Mouse (Mus musculus) heart, embryonic 10.5 days (tissue): ENCODE results near the gene Fam160a1. TPM values are rescaled to one million over a fixed set of nuclear protein-coding genes. Genes with fewer than 3 reads are reported as not detected.

Experiments
- DNase-seq: peaks from one replicate; pipeline ENCODE4 v3.0.0-alpha.2; 2017; ENCODE audit warnings: low spot score
- H3K27ac ChIP-seq: fragments of 300-500 bp; sonication (generic); 2 replicates; pipeline ENCODE4 v1.5.1; 2016; ENCODE audit warnings: mild to moderate bottlenecking
- H3K27me3 ChIP-seq: fragments of 300-500 bp; sonication (generic); 2 replicates; pipeline ENCODE4 v1.6.1; 2016; ENCODE audit warnings: mild to moderate bottlenecking; ENCODE audit not compliant: poor library complexity, insufficient read depth, severe bottlenecking
- H3K36me3 ChIP-seq: fragments of 300-500 bp; sonication (generic); 2 replicates; pipeline ENCODE4 v1.6.1; 2016; ENCODE audit warnings: mild to moderate bottlenecking, moderate library complexity
- H3K4me1 ChIP-seq: fragments of 300-500 bp; sonication (generic); 2 replicates; pipeline ENCODE4 v1.6.1; 2016; ENCODE audit warnings: mild to moderate bottlenecking
- H3K4me3 ChIP-seq: fragments of 300-500 bp; sonication (generic); 2 replicates; pipeline ENCODE4 v1.5.1; 2016; ENCODE audit warnings: mild to moderate bottlenecking, moderate library complexity
- H3K9me3 ChIP-seq: fragments of 300-500 bp; sonication (generic); 2 replicates; pipeline ENCODE4 v1.6.1; 2016; ENCODE audit warnings: mild to moderate bottlenecking, moderate library complexity
- WGBS: fragments of 180-500 bp; shearing (Covaris S2); methylation state at CpG from one replicate; pipeline ENCODE4 v1.1.7; 2016; 5-methylcytosine and 5-hydroxymethylcytosine counted together
- polyA plus RNA-seq: library from polyadenylated mRNA; unstranded; fragments of >200 nt; fragmentation: Nextera tagmentation; extraction: Ambion mirVana; gene quantifications from 2 replicates; pipeline ENCODE4 v1.2.1, GENCODE M21; 2016

Fam160a1 gene
- polyA plus RNA-seq, 1 experiment from 2014 or later = 1.7 TPM

- no peak for DNase-seq
- Histone ChIP-seq H3K4me3 (no peak overlapping the region), H3K27me3 (no peaks in the 10 kb centered on the region), H3K9me3 (no peaks in the 10 kb centered on the region), H3K4me1 (peaks cover 23% of the 10 kb centered on the region), H3K36me3 (no peaks in the 10 kb centered on the region), H3K27ac (no peak overlapping the region)
- 46% methylated on average over 3 of the region's 3 CpGs for WGBS
These were observed 43.7 kb downstream of the Fam160a1 start for GRCm38 (mm10) chr3:85773425-85773824.

DNA sequence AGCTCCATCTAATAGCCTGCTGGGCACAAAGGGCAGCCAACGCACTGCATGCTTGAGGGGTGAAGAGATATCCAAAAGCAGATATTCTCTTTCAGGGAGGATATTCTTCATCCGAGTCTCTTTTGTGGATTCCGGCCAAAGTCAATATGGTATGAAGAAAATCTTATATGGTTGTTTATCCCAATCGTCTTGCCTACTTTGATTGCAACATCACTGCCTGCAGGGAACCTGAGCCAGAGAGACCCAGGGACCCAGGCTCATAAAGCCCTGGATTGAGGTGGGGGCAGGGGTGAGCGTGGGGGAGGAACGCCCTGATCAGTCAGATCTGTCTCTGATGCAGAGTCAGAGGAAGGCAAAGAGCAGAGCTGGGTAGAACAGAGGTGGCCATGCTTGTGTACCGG is 52.2 kb downstream of the Fam160a1 start:
- H3K9me3 ChIP-seq = no peaks in the 10 kb centered on the region
- no peaks in the 10 kb centered on the region for H3K36me3 ChIP-seq
- no peak overlapping the region for H3K4me3 ChIP-seq
- H3K27ac ChIP-seq = no peak overlapping the region
- 74% methylated on average over 7 of the region's 7 CpGs for WGBS
- no peaks in the 10 kb centered on the region for H3K27me3 ChIP-seq
- no peak for DNase-seq
- no peaks in the 10 kb centered on the region for H3K4me1 ChIP-seq

GRCm38 (mm10) chr3:85764008-85764834 is 52.9 kb downstream of the Fam160a1 start:
- WGBS = 81% methylated on average over 18 of the region's 18 CpGs
- Histone ChIP-seq H3K9me3 (no peaks in the 10 kb centered on the region), H3K4me1 (no peaks in the 10 kb centered on the region), H3K27ac (no peak overlapping the region), H3K4me3 (no peak overlapping the region), H3K36me3 (no peaks in the 10 kb centered on the region), H3K27me3 (no peaks in the 10 kb centered on the region)
- DNase-seq = no peak

DNA sequence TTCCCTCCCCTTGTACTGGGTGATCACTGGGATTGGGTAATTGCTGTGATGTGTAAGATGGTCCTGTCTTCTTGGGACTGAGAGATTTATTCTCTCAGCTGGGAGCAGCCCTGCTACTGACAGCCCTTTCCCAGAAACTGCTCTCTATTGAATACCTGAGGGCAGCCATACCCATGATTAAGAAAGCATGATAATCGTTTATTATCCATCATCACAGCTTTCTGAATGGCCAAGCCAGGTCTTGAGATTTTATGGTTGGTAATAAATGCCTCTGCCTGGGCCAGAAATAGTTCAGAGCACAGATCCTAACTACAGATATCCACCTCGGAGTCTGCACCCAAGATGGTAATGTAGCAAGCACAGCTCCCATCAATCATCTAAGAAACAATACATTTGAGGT is 59.1 kb downstream of the Fam160a1 start:
- 54% methylated on average over 2 of the region's 2 CpGs for WGBS
- H3K4me1 ChIP-seq = no peaks in the 10 kb centered on the region
- H3K27ac ChIP-seq = no peak overlapping the region
- no peaks in the 10 kb centered on the region for H3K27me3 ChIP-seq
- no peaks in the 10 kb centered on the region for H3K9me3 ChIP-seq
- DNase-seq = no peak
- no peak overlapping the region for H3K4me3 ChIP-seq
- H3K36me3 ChIP-seq = no peaks in the 10 kb centered on the region

- DNase-seq = no peak
- no peaks in the 10 kb centered on the region for H3K4me1 ChIP-seq
- H3K27ac ChIP-seq = no peak overlapping the region
- no peaks in the 10 kb centered on the region for H3K27me3 ChIP-seq
- H3K36me3 ChIP-seq = no peaks in the 10 kb centered on the region
- H3K9me3 ChIP-seq = no peaks in the 10 kb centered on the region
- WGBS = 85% methylated on average over 4 of the region's 4 CpGs
- H3K4me3 ChIP-seq = no peak overlapping the region
These were observed 59.7 kb downstream of the Fam160a1 start for GRCm38 (mm10) chr3:85757435-85757834.

DNA sequence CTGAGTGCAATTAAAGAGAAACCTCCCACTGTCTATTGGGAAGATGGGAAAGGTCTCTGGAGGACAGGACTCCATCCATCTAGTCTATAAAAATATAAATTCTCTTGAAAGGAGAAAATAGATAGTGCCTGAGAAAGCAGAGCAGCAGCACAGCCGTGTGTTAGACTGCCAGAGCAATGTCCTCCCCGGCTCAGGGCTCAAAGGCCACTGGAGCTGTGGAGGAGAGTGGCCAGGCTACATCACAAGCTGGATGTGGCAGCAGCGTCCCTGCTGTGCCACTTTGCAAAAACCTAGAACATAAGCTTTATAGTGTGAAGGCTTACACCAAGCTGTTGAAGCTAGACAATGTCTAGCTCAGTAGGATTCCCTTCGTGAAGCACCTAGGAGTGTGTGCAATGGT is 67.7 kb downstream of the Fam160a1 start:
- Histone ChIP-seq H3K4me3 (no peak overlapping the region), H3K27me3 (no peaks in the 10 kb centered on the region), H3K36me3 (no peaks in the 10 kb centered on the region), H3K27ac (no peak overlapping the region), H3K9me3 (no peaks in the 10 kb centered on the region), H3K4me1 (peaks cover 7% of the 10 kb centered on the region)
- WGBS = 42% methylated on average over 4 of the region's 4 CpGs
- DNase-seq = no peak

DNA sequence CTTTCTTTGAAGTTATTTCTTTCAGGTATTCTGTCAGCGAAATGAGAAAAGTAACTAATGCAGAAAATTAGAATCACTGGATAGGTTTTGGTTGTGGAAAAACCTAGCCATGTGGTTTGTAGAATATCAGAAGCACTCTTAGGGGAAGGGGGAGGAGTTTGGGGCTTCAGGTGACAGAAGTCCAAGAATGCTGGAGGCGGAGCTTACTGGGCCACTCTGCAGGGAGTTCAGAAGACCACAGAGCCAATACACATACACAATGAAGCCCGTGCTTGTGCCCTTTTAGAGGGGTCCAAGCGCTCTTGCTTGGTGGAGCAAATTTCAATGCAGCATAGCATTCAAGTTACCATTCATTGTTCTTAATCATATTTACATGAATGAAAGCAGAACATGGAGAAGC is 68.2 kb downstream of the Fam160a1 start:
- H3K4me1 ChIP-seq = peaks cover 7% of the 10 kb centered on the region
- WGBS = 26% methylated on average over 4 of the region's 4 CpGs
- no peaks in the 10 kb centered on the region for H3K27me3 ChIP-seq

DNA sequence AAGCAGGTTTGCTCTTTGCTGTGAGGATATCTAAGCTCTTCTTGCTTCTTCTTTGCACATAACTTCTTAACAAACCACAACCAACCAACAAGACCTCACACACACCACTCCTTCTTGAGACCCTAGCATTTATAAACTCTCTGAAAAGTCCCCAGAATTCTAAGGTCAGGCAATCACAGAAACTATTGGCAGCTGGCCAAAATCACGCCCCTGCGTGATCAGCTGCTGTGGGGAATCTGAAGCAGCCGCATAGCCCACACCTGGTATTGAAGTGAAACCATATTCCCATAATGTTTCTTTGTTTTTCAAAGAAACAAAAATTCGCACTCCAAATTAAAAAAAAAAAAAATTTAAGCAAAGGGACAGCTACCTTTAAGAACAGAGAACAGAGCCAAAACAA is 71.0 kb downstream of the Fam160a1 start:
- H3K36me3 ChIP-seq = no peaks in the 10 kb centered on the region
- no peak for DNase-seq
- 62% methylated on average over 4 of the region's 4 CpGs for WGBS
- H3K9me3 ChIP-seq = no peaks in the 10 kb centered on the region
- no peaks in the 10 kb centered on the region for H3K27me3 ChIP-seq
- peaks cover 11% of the 10 kb centered on the region for H3K4me1 ChIP-seq
- no peak overlapping the region for H3K4me3 ChIP-seq
- no peak overlapping the region for H3K27ac ChIP-seq

More for the DNA sequence above, 68.2 kb downstream of the Fam160a1 start:
- Histone ChIP-seq H3K36me3 (no peaks in the 10 kb centered on the region), H3K4me3 (no peak overlapping the region), H3K9me3 (no peaks in the 10 kb centered on the region), H3K27ac (no peak overlapping the region)
- no peak for DNase-seq

DNA sequence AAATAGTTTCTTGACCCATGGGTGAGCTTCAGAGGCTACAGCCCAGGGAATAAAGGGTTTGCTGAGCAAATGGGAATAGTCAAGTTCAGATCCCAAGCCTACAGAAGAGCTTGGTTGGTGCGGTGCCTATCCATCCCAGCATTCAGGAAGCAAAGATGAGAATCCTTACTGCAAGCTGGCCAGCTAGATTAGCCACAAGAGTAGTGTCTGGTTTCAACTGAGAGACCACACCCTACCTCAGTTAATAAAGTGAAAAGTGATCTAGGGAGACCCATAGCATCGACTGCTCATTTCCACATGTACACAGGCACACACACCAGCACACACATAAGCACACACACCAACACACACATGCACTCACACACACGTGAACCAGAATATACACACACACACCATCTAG is 75.3 kb downstream of the Fam160a1 start:
- H3K4me3 ChIP-seq = no peak overlapping the region
- no peaks in the 10 kb centered on the region for H3K27me3 ChIP-seq
- H3K36me3 ChIP-seq = no peaks in the 10 kb centered on the region
- WGBS = 72% methylated on average over 3 of the region's 3 CpGs
- no peaks in the 10 kb centered on the region for H3K9me3 ChIP-seq
- DNase-seq = no peak
- H3K4me1 ChIP-seq = 0 out of 2 replicates have a peak, but pooled peaks cover 4% of the 10 kb centered on the region
- H3K27ac ChIP-seq = no peak overlapping the region

DNA sequence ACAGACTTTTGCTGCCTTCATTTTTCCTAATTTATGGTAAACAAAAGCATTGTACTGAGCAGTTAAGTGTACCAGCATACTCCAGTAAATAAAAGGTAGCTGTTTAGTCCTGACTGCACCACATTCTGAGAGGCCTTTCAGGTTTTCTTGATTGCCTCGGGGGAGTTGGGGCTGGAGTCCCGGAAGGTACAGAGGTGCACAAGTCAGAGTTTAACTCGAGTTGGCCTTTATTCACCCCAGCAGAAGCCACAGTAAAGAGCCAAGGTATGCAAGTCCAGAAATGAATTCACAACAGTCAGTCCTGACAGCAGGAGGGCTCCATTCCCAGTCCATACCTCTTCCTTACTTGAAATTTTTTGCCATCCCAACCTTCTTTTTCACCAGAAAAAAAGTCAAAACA is 78.5 kb downstream of the Fam160a1 start:
- Histone ChIP-seq H3K4me1 (0 out of 2 replicates have a peak, but pooled peaks cover 3% of the 10 kb centered on the region), H3K27me3 (no peaks in the 10 kb centered on the region), H3K36me3 (no peaks in the 10 kb centered on the region), H3K4me3 (no peak overlapping the region), H3K9me3 (no peaks in the 10 kb centered on the region), H3K27ac (no peak overlapping the region)
- WGBS = 75% methylated on average over 3 of the region's 3 CpGs
- DNase-seq = no peak

GRCm38 (mm10) chr3:85733939-85734729 is 83.0 kb downstream of the Fam160a1 start:
- H3K4me3 ChIP-seq = no peak overlapping the region
- H3K27me3 ChIP-seq = no peaks in the 10 kb centered on the region
- H3K9me3 ChIP-seq = no peaks in the 10 kb centered on the region
- H3K27ac ChIP-seq = no peak overlapping the region
- H3K4me1 ChIP-seq = no peaks in the 10 kb centered on the region
- WGBS = 79% methylated on average over 5 of the region's 5 CpGs
- H3K36me3 ChIP-seq = no peaks in the 10 kb centered on the region
- DNase-seq = no peak

- no peak for DNase-seq
- Histone ChIP-seq H3K4me3 (no peak overlapping the region), H3K27ac (no peak overlapping the region), H3K36me3 (no peaks in the 10 kb centered on the region), H3K9me3 (no peaks in the 10 kb centered on the region), H3K27me3 (no peaks in the 10 kb centered on the region), H3K4me1 (no peaks in the 10 kb centered on the region)
- WGBS = 55% methylated on average over 2 of the region's 2 CpGs
These were observed 89.9 kb downstream of the Fam160a1 start for GRCm38 (mm10) chr3:85727171-85727570.

GRCm38 (mm10) chr3:85725971-85726370 is 91.1 kb downstream of the Fam160a1 start:
- 79% methylated on average over 3 of the region's 3 CpGs for WGBS
- no peak overlapping the region for H3K4me3 ChIP-seq
- H3K9me3 ChIP-seq = no peaks in the 10 kb centered on the region
- H3K27me3 ChIP-seq = no peaks in the 10 kb centered on the region
- H3K4me1 ChIP-seq = no peaks in the 10 kb centered on the region
- DNase-seq = peak; percentile 63
- H3K36me3 ChIP-seq = no peaks in the 10 kb centered on the region
- no peak overlapping the region for H3K27ac ChIP-seq
